Mouse (Mus musculus) cerebellum, postnatal 25 days (tissue): ENCODE measurements around the gene Bag2.
"Not testable (repeated sequence)": the region's sequence is repeated elsewhere in the genome, so short reads cannot be mapped to it uniquely, and the experiment has no call there.

Experiments used
- DNase-seq, 2 experiments: peaks; one replicate each; pipeline ENCODE4 v3.0.0; 2021; ENCODE audit warnings: mixed read lengths in 2 of 2

Gene Bag2

DNA sequence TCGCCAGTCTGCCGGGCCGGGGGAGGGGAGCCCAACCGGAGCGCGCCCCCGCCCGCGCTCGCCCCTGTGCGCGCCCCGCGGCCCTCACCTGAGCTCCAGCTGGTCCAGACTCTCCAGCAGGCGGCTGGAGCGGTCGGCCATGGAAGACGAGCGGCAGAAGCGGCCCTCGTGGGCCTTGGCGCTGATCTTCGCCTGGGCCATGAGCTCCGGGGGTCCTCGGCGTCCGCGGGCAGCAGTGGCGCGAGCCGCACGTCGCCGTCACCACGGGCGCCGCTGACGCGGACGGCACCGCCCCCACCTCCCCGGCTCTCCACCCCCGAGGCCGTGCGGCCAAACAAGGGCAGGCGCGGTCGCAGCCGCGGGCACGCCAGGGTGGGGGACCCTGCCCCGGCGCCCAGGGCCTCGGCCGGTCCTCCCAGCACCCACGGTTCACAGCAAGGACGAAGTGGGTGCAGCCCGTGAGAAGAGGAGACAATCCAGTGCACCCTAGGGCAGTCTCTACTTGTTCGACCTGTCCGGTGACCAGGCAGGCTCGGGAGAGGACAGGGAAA lies at the start of gene Bag2:
Gene Bag2, minus strand, starts transcription at position 305 of the 551 bp plus-strand sequence.
- peak; percentile 80 to 81 for DNase-seq

DNA sequence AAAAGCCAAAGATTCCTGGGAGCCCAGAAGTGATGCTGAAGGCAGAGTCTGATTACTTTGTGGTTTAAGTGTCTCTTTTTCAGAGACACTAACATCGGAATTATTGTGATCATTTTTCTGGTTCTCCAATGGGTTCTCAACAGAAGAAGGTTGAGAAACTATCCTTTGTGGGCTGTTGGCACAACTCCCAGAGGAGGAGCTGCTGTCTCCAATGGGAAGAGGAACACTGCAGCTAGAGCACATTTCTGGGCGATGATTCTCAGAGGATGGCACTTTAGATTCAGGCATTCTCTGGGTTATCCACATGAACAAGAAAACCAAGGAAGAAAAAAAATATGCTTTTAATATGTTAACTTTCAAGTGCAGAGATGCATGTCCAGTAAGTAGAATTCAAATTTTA lies 45.7 kb upstream of the Bag2 start:
- DNase-seq: peak in 1 of 2 experiments; percentile 27

DNA sequence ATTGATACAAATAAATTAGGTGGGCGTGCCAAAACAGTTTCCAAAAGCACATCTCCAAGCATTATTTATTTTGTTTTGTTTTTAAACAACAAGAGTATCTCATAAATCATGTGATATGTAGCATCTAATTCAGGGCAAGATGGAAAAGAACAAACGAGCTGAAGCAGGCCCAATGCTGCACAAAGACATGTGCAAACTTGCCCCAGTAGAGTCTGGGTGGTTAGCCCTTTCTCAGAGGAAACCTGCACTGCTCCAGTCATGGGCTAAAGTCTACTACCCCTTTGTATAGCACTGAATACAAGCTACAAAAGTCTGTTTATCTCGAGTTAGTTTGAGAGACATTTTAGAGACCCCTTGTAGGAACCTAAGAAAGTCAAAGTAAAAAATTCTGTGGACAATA lies 42.0 kb upstream of the Bag2 start:
- no peak for DNase-seq

DNA sequence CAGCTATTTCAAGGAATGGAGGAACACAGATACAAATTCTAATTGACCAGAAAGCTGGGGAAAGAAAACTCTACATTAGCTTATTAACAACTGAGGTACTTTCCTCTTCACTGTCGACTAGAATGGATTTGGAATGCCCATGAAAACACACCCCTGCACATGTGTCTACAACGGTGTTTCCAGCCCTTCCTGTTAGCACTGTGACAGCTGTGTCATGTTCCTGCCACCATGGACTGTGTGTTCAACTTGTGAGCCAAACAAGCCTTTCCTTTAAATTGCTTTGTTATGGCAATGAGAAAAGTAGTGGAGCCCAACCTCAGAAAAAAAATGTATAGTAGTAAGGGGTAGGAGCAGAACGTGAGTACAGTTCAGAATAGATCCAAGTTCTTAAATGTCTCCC lies 30.9 kb upstream of the Bag2 start:
- DNase-seq: no peak

DNA sequence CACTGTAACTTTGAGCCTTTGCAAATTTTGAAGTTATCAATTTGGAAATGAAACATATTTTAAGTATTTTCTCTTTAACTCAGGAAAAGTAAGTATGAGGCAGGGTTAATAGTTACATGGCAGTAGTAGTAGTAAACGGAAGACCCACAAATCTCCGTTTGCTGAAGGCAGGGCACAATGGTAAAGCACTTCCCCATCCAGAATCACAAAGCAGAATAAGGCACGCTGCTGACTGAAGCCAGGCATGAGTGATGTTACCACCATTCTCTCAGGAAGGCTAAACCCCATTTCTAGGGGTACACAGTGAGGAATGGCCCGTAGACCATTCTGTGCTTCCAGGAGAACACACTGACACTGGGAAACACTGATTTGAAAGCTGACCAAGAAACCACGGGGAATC lies 30.5 kb upstream of the Bag2 start:
- no peak for DNase-seq

DNA sequence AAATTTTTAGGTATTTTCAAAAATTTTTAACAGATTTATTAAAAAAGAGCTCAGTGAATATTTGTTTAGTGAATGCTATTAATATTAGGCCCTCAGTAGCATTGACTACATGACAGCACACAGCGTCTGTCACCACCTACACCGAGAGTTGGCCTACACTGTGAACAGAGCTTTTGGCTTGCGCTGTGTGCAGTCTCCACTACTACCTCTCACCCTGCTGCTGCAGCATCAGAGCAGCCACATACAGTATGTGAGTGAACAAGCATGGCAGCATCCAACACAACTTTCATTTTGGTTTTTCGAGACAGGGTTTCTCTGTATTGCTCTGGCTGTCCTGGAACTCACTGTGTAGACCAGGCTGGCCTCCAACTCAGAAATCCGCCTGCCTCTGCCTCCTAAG lies 27.0 kb upstream of the Bag2 start:
- no peak for DNase-seq

DNA sequence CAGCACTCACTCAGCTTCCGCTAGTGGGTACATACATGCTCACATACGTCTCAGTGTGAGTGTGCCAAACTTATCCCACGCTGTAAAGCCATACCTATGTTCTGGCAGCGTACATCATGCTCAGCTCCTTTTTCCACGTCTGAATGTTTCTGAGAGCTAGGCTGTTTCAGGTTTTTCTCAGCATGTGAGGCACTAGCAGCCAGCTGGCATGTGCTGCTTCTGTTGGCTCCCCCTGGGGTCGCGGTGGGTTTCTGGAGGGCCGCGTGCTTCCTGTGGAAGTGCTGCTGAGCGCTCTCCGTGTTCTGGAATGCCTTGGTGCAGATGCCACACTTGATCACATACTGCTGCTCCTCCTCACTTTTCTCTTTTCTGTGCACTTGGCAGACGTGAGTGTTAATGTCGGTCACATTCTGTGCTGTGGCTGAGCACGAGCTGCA lies 18.6 kb upstream of the Bag2 start:
- DNase-seq: peak; percentile 58 to 61

DNA sequence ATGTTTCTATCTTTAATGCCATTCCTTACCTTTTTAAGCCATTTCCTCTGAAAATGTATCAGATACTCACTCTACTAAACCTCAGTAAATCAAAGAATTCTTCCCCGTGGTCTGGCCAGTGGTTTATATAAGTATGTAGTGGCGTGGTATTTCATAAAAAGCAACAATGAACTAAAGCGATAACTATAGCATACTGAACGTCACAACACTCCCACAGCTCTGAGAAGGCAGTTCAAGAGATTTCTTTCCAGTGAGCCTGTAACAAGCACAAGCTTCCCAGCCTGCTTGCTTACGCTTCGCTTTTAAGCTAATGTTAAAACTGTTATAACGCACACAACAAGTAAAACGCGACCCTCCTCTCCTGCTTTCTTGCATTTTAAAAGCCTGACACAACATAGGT lies 14.5 kb upstream of the Bag2 start:
- no peak for DNase-seq

DNA sequence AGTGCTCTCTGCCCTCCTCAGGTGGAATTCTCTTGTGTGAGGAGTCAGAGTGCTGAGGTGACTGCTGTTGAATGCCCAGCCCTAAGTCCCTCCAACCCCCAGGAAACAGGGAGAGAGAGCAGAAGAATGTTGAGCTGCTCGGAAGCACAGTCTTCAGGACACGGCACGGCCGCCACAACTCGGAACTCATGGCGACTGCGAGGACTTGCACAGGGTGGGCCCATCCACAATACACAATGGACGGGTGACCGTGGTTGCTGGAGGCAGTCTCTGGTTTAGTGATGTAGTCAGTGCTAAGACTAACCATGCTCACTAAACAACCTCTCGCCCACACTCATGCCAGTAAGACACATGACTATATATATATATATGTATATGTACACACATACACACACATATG lies 14.0 kb upstream of the Bag2 start:
- DNase-seq: no peak

DNA sequence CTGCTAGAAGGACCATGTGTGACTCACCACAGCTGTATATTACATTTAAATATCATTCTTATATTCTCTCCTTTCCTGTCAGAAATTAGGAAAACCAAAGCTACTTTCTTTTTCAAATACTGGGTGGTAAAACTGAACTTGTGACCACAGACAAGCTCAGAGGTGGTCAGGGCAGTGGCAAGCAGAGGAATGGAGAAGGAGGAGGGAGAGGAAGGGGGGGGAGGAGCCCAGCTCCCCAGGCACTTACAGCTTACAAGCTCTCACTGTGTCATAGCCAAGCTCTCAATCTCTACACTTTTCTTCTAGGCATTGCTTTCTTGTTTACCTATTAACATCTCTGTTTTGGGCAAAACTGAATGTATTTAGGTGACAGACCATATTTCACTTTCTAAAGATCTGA lies 11.2 kb upstream of the Bag2 start:
- no peak for DNase-seq

DNA sequence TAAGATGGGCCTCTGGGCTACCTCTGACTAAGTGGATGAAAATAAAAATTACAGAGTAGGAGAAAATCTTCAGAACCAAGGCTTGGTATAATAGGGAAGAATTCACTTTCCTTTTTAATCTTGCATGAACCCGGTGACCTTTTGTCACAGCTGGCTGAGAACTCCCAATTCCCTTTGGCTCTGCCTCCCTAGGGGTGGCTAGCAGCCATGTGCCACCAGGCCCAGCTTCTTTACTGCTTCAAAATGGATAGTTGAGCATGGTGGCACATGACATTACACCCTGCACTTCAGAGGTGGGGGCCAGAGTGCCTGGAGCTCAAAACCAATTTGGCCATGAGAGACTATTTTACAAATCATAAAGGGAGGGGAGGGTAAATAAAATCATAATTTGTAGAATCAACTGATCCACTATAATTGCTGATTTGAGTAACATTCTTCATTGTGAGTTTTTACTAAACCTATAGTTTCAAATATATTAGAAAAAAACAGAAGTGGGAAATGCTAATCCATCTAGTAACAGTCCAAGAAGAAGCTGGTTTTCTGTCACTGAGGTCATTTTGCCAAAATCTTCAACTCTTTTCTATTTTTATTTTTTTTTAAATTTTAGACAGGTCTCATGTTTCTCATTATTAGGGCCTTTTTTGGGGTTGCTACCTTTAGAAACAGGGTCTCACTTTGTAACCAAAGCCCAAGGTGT lies 10.6 kb upstream of the Bag2 start:
- no peak for DNase-seq

DNA sequence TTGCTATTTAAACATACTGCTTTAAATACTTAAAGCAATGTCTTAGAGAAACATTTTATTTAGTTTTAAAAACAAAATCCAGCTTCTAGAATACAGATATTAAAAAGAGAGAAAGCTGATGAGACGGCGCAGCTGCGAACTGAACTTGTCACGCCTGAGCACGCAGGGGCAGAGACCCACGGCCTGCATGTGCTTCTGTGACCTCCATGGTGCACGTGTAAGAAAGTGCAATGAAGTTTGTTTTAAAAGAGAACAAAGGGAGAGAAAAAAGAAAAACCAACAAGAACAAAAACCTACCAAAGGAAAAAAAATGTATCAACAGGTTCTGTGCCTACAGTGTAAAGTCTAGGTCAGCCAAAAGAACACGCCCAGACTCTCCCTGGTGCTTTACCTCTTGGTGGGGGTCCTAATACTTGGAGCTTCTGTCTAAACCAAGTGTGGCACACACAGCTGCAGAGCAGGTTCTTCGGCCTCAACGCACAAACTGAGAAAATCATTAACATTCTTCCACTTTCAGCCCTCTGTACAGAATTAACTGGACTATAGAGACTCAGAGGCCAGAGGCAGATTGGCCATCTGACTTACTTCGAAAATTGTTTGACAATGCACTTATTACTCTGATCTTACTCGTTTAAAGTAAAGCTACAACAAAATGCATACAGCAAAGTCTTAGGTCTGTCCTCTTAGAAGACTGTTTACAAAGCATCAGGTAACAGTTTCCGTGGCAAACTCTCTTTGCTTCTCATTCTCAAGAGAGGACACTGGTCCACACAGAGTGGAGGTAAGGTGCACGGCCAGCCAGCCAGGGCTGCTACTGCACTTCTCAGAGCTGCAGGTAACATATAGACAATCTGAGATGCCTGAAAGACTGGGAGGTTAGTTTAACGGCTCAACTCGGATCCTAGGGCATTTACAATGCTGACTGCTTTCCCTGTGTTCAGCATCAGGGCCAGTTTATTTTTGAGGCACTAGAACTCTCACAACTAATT lies 9.2 kb upstream of the Bag2 start:
- DNase-seq: no peak

DNA sequence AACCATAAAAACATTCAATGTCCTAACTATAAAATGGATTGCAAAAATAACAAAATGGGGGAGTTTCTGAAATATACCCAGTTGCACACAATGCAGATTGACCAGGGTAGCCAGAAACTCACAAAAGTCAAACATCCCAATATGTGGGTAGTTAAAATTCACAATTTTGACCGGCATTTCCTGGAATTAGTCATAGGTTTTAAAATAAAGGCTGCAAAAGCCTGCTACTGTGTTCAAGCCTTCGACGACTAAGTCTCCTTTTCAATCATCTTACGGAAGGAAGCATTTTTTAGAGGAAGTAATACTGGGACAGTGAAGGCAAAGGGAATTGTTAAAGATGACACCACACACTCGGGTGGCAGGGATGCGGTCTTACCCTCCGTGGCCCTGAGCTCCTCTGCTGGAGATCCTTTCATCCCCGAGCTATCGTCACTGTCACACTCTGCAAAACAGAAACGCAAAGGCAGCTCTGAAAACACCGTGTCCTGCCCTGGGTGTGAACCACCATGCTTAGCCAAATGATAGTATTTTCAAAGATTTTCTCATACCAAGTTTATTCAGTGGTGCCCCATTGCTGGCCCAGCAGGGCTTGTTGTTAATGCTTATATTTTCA lies 8.0 kb upstream of the Bag2 start:
- no peak for DNase-seq

DNA sequence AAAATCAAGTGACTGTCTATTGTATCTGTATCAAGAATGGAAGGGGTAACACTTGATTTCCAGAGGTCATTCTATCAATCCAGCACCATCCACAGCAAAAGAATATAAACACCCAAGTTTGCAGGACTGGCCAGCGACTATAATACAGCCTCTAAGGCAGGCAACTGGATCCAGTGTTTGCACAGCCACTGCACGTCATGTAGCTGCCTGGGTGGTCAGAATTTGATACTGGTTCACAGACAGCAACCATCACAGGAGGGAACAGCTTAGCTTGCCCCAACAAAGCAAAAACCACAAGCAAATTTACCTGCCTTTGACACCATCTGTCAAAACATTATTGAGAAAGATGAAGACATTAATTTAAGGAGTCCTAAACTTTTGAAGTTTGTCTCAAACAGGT lies 6.2 kb upstream of the Bag2 start:
- no peak for DNase-seq

DNA sequence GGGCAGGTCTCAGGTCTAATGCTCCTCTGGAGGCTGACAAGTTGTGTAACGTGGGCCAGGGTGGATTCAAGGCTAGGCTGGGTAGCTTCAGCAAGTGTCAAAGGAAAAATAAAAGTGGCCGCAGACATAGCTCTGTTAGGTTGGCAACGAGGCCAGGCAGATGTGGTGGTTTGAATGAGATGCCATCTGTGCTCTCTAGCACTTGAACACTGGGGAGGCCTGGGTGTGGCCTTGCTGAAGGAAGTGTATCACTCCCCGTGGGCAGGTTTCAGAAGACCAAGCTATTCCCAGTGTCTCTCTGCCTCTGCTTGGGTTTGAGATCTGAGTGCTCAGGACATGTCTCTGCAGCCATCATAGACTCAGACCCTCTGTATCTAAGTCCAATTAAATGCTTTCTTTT lies 893 bp upstream of the Bag2 start:
- no peak for DNase-seq

DNA sequence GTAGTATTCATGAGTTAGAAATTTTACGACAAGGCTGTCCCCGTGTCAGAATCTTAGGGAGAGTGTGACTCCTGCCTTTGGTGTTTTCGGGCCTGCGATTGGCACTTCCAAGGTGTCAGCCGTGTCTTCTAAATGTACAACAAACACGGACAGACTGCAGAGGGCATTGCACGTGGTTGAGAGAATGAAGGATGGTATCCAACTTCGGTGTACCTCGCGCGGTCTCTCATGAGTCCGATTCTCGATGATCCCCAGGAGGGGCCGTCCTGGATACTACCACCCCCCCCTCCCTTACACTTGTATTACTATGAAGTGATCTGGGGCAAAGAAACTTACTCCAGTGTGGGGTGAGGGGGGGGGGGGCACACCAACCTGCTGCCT lies 572 bp downstream of the Bag2 start:
- peak in 1 of 2 experiments; percentile 40 for DNase-seq

DNA sequence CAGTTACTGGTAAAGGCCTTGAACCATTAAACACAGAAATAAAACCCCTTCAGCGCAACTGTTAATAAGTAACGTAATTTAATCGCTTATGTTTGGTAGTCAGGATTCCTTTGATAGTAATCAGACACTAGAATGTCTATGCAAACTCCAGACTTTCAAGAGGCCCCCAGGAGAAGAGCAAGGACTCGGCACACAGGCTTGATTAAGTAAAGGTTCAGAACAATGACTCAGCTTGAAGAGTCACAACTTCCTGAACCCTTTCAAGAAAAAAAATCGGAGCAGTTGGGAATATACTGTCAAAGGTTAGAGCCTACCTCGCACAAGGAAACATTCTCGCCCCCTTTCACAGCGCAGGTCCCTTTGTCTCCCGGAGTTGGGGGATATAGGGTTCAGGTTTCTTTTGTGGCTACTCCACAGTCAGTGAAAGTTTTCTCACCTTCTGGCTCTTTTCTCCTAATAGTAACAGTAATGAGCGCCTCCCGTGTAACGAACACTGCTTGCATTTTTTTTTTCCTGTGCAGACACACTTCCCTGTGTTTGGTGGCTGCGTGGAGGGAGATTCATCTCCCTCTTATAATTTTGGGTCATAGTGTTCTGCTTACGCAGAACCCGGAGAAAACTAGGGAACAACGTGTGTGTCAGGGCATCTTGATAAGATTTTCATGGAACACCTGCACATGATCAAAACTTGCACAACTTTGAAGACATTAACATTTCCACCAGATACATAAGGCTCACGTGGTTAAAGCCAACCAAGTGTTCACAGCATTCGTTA lies 1.1 kb downstream of the Bag2 start:
- DNase-seq: no peak

DNA sequence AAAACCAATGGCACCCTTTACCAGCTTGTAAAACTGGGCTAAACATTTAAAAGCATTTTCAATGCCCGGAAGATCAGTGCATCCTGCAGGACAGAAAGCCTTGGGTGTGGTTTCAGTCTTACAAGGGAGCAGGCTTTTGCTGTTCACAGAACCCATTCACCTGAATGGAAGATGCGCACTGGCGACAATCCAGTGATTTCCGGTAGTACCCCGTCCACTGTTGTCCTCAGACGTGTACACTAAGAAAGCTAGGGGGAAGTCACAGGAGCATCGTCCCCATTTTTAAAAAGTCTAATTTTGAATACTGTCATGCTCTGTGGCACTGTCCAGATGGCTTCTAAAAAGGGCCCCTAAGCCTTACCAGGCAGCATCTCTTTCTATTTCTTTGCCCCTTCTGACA lies 1.8 kb downstream of the Bag2 start:
- peak in 1 of 2 experiments; percentile 21 for DNase-seq

DNA sequence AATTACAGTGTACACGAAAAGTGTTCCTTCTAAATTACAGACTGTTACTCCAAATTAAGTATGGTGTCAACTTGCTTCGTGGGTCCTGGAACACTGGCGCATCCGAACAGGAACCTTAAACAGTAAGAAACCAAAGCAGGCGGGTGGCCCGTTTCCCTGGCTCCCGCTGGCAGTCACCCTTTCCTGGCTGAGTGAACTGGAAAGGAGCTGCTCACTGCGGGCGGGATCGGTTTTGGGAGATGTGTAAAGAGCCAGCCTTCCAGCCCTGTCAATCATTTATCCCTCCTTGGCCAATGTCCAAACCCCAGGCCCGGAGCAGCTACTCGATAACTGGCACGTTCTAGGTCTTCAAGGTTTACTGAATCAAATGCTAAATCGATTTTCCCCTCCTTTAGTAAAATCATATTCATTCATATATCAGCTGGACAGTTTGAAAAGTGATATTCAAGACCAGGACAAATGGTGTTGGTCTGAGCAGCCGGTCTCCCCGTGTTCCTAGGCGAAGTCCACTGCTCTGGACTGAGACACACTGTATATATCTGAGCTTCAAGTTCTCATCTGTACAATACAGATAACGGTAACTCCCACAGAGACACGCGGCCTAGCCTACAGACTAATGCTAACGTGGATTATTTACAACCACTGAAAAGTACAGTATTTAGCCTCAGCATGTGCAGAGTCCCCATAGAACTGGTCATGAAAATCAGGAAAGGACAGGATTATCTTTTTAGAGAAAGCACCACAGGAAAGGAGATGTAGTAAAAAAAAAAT lies 2.4 kb downstream of the Bag2 start:
- peak in 1 of 2 experiments; percentile 24 for DNase-seq

DNA sequence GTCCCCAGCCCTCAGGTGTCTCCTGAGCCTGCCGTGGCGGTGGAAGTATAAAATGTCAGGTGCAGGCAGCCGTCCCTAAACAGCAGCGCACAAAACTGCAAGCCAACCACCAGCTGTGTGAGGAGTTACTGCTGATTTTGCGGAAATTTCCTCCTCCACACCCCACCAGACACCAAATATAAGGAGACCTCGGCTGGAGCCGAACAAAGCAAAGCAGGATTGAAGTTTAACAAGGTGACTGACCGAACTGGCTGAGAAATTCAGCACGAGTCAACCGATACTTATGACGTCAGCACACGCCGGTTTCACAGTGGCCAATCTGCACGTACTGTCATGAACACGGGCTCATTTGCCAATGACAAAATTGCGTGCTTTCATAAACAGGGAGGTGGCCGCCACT lies 3.5 kb downstream of the Bag2 start:
- DNase-seq: no peak

DNA sequence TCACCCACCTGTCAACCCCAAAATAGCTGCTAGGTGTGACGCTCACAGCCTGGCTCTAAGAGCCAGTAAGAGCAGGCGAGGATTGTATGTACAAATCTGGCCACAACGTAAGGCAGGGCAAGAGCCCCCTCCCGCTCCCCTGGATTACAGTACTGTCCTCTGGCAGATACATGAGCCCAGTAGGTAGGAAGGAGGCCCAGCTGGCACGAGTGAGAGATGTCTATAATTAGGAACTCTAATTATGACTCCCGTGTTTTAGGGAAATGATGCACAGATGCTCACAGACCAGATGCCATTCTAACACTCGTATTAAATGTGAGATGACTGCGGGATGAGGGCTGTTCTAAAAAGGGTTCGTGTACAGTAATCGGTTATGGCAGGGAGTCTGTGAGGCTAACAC lies 6.3 kb downstream of the Bag2 start:
- peak; percentile 50 to 70 for DNase-seq

DNA sequence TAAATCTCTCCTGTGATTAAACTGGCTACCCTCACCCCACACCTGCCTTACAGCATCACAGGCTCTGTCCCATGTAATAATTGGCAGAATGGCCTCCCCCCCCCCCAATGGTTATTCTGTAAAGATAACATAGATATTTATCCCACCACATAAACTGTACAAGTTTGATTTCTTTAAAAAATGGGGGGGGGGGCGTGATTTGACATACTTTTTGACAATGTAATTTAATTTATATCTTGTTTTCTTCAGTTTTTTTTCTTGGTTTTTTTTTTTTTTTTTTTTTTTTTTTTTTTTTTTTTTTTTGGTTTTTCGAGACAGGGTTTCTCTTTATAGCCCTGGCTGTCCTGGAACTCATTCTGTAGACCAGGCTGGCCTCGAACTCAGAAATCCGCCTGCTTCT lies 7.9 kb downstream of the Bag2 start:
- DNase-seq: not testable (repeated sequence)
